Mouse (Mus musculus): ENCODE data around the gene Gmip.

Gene Gmip

GRCm38 (mm10) chr8:69803366-69803765 is 5.1 kb upstream of the Gmip start:
- DNase-seq (ENCODE audit: low spot score in 2 of 2), result peak in 1 of 2 experiments; percentile 3

GRCm38 (mm10) chr8:69804537-69804936 is 3.9 kb upstream of the Gmip start:
- peak in 1 of 2 experiments; percentile 3 for DNase-seq (ENCODE audit: low spot score in 2 of 2)

GRCm38 (mm10) chr8:69805086-69805485 is 3.4 kb upstream of the Gmip start:
- DNase-seq (ENCODE audit: low spot score in 2 of 2), result peak in 1 of 2 experiments; percentile 3

- no peak for DNase-seq (ENCODE audit: low spot score in 2 of 2)
These were observed 3.0 kb upstream of the Gmip start for GRCm38 (mm10) chr8:69805491-69805890.

- DNase-seq (ENCODE audit: low spot score in 2 of 2), result no peak
These were observed 1.2 kb upstream of the Gmip start for GRCm38 (mm10) chr8:69807236-69807635.

- no peak for DNase-seq (ENCODE audit: low spot score in 2 of 2)
These were observed 455 bp downstream of the Gmip start for GRCm38 (mm10) chr8:69808864-69809403.

- no peak for DNase-seq (ENCODE audit: low spot score in 2 of 2)
These were observed 1.3 kb downstream of the Gmip start for GRCm38 (mm10) chr8:69809820-69810219.

- DNase-seq (ENCODE audit: low spot score in 2 of 2), result no peak
These were observed 6.4 kb downstream of the Gmip start for GRCm38 (mm10) chr8:69814881-69815280.

- DNase-seq (ENCODE audit: low spot score in 2 of 2), result no peak
These were observed 6.9 kb downstream of the Gmip start for GRCm38 (mm10) chr8:69815396-69815795.

GRCm38 (mm10) chr8:69820466-69820865 is 12.0 kb downstream of the Gmip start:
- DNase-seq (ENCODE audit: low spot score in 2 of 2), result no peak

GRCm38 (mm10) chr8:69821971-69822385 is 13.5 kb downstream of the Gmip start:
- DNase-seq (ENCODE audit: low spot score in 2 of 2), result no peak

GRCm38 (mm10) chr8:69822386-69823191 is 14.1 kb downstream of the Gmip start, which contains the start of gene Lpar2:
TSS of gene Lpar2 (plus strand) at chr8:69822429.
- no peak for DNase-seq (ENCODE audit: low spot score in 2 of 2)

GRCm38 (mm10) chr8:69826371-69826770 is 17.9 kb downstream of the Gmip start:
- no peak for DNase-seq (ENCODE audit: low spot score in 2 of 2)

GRCm38 (mm10) chr8:69832298-69832853 is 23.9 kb downstream of the Gmip start, which contains the start of gene Pbx4:
TSS of gene Pbx4 (plus strand) at chr8:69832491.
- DNase-seq (ENCODE audit: low spot score in 2 of 2), result peak; percentile 92 to 97

- no peak for DNase-seq (ENCODE audit: low spot score in 2 of 2)
These were observed 28.7 kb downstream of the Gmip start for GRCm38 (mm10) chr8:69837057-69837682.

GRCm38 (mm10) chr8:69847167-69848065 is 38.9 kb downstream of the Gmip start:
- no peak for DNase-seq (ENCODE audit: low spot score in 2 of 2)

- no peak for DNase-seq (ENCODE audit: low spot score in 2 of 2)
These were observed 40.5 kb downstream of the Gmip start for GRCm38 (mm10) chr8:69848951-69849350.

GRCm38 (mm10) chr8:69849899-69850298 is 41.4 kb downstream of the Gmip start:
- DNase-seq (ENCODE audit: low spot score in 2 of 2), result no peak

GRCm38 (mm10) chr8:69850926-69851506 is 42.5 kb downstream of the Gmip start:
- DNase-seq (ENCODE audit: low spot score in 2 of 2), result no peak

- no peak for DNase-seq (ENCODE audit: low spot score in 2 of 2)
These were observed 45.4 kb downstream of the Gmip start for GRCm38 (mm10) chr8:69853869-69854268.

GRCm38 (mm10) chr8:69860807-69861206 is 52.3 kb downstream of the Gmip start:
- DNase-seq (ENCODE audit: low spot score in 2 of 2), result no peak
